8 mouse cellular contexts compared by ENCODE assay signal in the genomic region with DNA sequence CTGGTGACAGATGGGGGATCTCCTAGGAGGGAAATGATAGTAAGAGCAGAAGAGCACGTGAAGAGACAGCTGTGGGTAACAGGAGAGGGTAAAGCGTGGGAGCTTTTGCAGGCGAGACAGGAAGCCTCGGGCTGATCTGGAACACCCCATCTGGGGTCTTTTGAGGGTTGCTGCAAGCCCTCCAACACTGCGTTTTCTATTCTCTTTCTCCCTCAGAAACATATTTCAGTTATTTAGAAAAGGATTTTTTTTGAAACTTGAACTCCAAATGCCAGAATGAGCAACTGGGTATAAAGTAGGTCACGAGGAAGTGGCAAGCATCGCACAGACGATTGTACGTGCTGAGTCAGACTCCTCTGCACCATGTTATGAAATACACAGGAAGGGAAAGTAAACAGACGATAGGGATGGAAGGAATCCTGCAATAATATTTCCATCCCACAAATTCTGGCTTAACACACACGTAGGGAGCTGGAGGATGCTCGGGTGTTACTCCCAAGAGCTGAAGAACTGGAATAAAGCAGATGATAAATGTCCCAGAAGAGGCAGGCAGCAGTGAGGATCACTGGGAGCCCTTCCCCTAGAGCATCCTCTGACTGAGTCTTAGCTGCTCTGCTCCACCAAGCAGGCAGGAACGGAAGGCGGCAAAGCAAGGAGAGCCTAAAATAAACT.
DNase-seq lines count a peak whose midpoint lies in the region; ATAC-seq and TF ChIP-seq lines count a peak whose summit lies in the region.

No protein-coding gene starts in this region.

- no peaks in the 10 kb centered on the region for H3K9me3 ChIP-seq in embryonic facial prominence, embryonic 13.5 days
- no peaks in the 10 kb centered on the region for H3K9me3 ChIP-seq in kidney, embryonic 15.5 days (replicated peaks)

- no peak for ATAC-seq in embryonic facial prominence, embryonic 13.5 days (ENCODE audit: insufficient number of reproducible peaks, insufficient read depth, low FRiP score, low TSS enrichment, low read depth)
- ATAC-seq in kidney, embryonic 15.5 days (replicated peaks; ENCODE audit: low FRiP score), result no peak

- intact Hi-C loops in gastrocnemius, adult 2 months (cut with DNase I), result no loop called here
- intact Hi-C loops in gastrocnemius, postnatal 14 days (cut with DNase I; ENCODE audit: low total_unique reads), result loop anchor here (10.0 kb wide), 1 partner anchor 116 kb away; no protein-coding TSS in a partner anchor

- no peaks in the 10 kb centered on the region for H3K36me3 ChIP-seq in embryonic facial prominence, embryonic 13.5 days
- no peaks in the 10 kb centered on the region for H3K36me3 ChIP-seq in kidney, embryonic 15.5 days
- H3K36me3 ChIP-seq in small intestine, adult 2 months (ENCODE audit: control insufficient read depth, insufficient read depth, low read length), result no peaks in the 10 kb centered on the region

- H3K9ac ChIP-seq in embryonic facial prominence, embryonic 13.5 days, result peak overlapping the region; percentile 21; the same call in 1 of the 2 replicates
- no peak overlapping the region for H3K9ac ChIP-seq in kidney, embryonic 15.5 days

- 0 out of 2 replicates have a peak overlapping the region, but pooled peaks have one; percentile 9 for H3K4me2 ChIP-seq in embryonic facial prominence, embryonic 13.5 days
- no peak overlapping the region for H3K4me2 ChIP-seq in kidney, embryonic 15.5 days

- no peaks in the 10 kb centered on the region for H3K27me3 ChIP-seq in embryonic facial prominence, embryonic 13.5 days
- H3K27me3 ChIP-seq in kidney, embryonic 15.5 days, result no peaks in the 10 kb centered on the region
- no peaks in the 10 kb centered on the region for H3K27me3 ChIP-seq in small intestine, adult 2 months (ENCODE audit: control insufficient read depth, insufficient read depth, low read length)

- H3K27ac ChIP-seq in gastrocnemius, adult 2 months, result peak overlapping the region; percentile 90
- peak overlapping the region; percentile 79 for H3K27ac ChIP-seq in embryonic facial prominence, embryonic 13.5 days
- H3K27ac ChIP-seq in kidney, embryonic 15.5 days, result peak overlapping the region; percentile 25
- H3K27ac ChIP-seq in small intestine, adult 2 months (ENCODE audit: insufficient read depth, low read depth, low read length), result peak overlapping the region; percentile 62

- no peak for TF ChIP-seq POLR2A in small intestine, adult 2 months (IDR thresholded peaks at IDR 0.05; ENCODE audit: low read depth, low read length)

- peaks cover 34% of the 10 kb centered on the region for H3K4me1 ChIP-seq in embryonic facial prominence, embryonic 13.5 days
- peaks cover 30% of the 10 kb centered on the region for H3K4me1 ChIP-seq in kidney, embryonic 15.5 days
- H3K4me1 ChIP-seq in small intestine, adult 2 months (ENCODE audit: control insufficient read depth, insufficient read depth, insufficient read length, low read length), result peaks cover 10% of the 10 kb centered on the region; the same call in 1 of the 2 replicates

- peak overlapping the region; percentile 54 for H3K4me3 ChIP-seq in gastrocnemius, adult 2 months
- H3K4me3 ChIP-seq in embryonic facial prominence, embryonic 13.5 days, result no peak overlapping the region
- no peak overlapping the region for H3K4me3 ChIP-seq in kidney, embryonic 15.5 days (replicated peaks)
- no peak overlapping the region for H3K4me3 ChIP-seq in small intestine, adult 2 months (ENCODE audit: low read depth, low read length)

- WGBS in embryonic facial prominence, embryonic 13.5 days, result 48% methylated on average over 14 of the region's 14 CpGs
- 37% methylated on average over 14 of the region's 14 CpGs for WGBS in kidney, embryonic 15.5 days
- WGBS in small intestine, adult 2 months, result 39% methylated on average over 14 of the region's 14 CpGs

- peak; percentile 53 for DNase-seq in gastrocnemius, adult 2 months
- no peak for DNase-seq in gastrocnemius, postnatal 14 days
- peak; percentile 50 to 67 for DNase-seq in right cerebral cortex, adult 2 months (ENCODE audit: low spot score in 2 of 2)
- DNase-seq in right cerebral cortex, postnatal 4 days, result no peak
- DNase-seq in urinary bladder, adult 2 months (ENCODE audit: low spot score), result no peak

- no peak for TF ChIP-seq CTCF in gastrocnemius, adult 2 months (IDR thresholded peaks at IDR 0.05)
- TF ChIP-seq CTCF in small intestine, adult 2 months (IDR thresholded peaks at IDR 0.05; ENCODE audit: extremely low read depth, insufficient read length, insufficient replicate concordance, low read depth, low read length), result no peak

Comparison
In these comparisons a context has a peak if more than half of its experiments do, and no peak if none do; other contexts are left out.
1. DNase-seq: peak in gastrocnemius, adult 2 months (single experiment) and right cerebral cortex, adult 2 months (2 of 2); none in gastrocnemius, postnatal 14 days (single experiment), right cerebral cortex, postnatal 4 days (single experiment) and urinary bladder, adult 2 months (single experiment).
2. H3K27ac ChIP-seq: peak in every context shown above with its lines; median percentile 90 in gastrocnemius, adult 2 months; 79 in embryonic facial prominence, embryonic 13.5 days; 62 in small intestine, adult 2 months; 25 in kidney, embryonic 15.5 days.